Mouse (Mus musculus) hindbrain, embryonic 15.5 days (tissue): Measurements from ENCODE around the gene Lingo4. TPM values are rescaled to one million over a fixed set of nuclear protein-coding genes. Genes with fewer than 3 reads are reported as not detected.
A peak's percentile ranks its signal among the peaks of the same experiment; 100 is the strongest.

Experiments
- ATAC-seq: fragments of 200-750 bp; cut with Nextera tagmentation; 2 replicates; pipeline ENCODE4 v1.8.0; 2017; ENCODE audit warnings: low read depth, moderate number of reproducible peaks, moderate TSS enrichment; ENCODE audit not compliant: low FRiP score
- H3K27ac ChIP-seq: fragments of 300-500 bp; sonication (generic); replicated peaks from 2 replicates; pipeline ENCODE4 v1.5.1; 2015; ENCODE audit warnings: mild to moderate bottlenecking, inconsistent platforms
- H3K27me3 ChIP-seq: fragments of 300-500 bp; sonication (generic); 2 replicates; pipeline ENCODE4 v1.6.1; 2015; ENCODE audit warnings: control low read depth, inconsistent platforms
- H3K36me3 ChIP-seq: fragments of 300-500 bp; sonication (generic); 2 replicates; pipeline ENCODE4 v1.6.1; 2015; ENCODE audit warnings: control low read depth, inconsistent platforms
- H3K4me1 ChIP-seq: fragments of 300-500 bp; sonication (generic); replicated peaks from 2 replicates; pipeline ENCODE4 v1.6.1; 2015; ENCODE audit warnings: control low read depth, inconsistent platforms
- H3K4me2 ChIP-seq: fragments of 300-500 bp; sonication (generic); 2 replicates; pipeline ENCODE4 v1.6.1; 2015; ENCODE audit warnings: moderate library complexity, mild to moderate bottlenecking, inconsistent platforms
- H3K4me3 ChIP-seq: fragments of 300-500 bp; sonication (generic); 2 replicates; pipeline ENCODE4 v1.5.1; 2015; ENCODE audit warnings: mild to moderate bottlenecking, inconsistent platforms
- H3K9ac ChIP-seq: fragments of 300-500 bp; sonication (generic); 2 replicates; pipeline ENCODE4 v1.6.1; 2015; ENCODE audit warnings: inconsistent platforms
- H3K9me3 ChIP-seq: fragments of 300-500 bp; sonication (generic); 2 replicates; pipeline ENCODE4 v1.6.1; 2016; ENCODE audit warnings: control low read depth, inconsistent platforms
- WGBS: fragments of 180-500 bp; shearing (Covaris S2); methylation state at CpG from one replicate; pipeline ENCODE4 v1.1.7; 2015; 5-methylcytosine and 5-hydroxymethylcytosine counted together
- polyA plus RNA-seq: library from polyadenylated mRNA; unstranded; fragments of >200 nt; fragmentation: Nextera tagmentation; extraction: Ambion mirVana; gene quantifications from 2 replicates; pipeline ENCODE4 v1.2.1, GENCODE M21; 2015

Lingo4 gene
- polyA plus RNA-seq, 1 experiment from 2014 or later = 1.8 TPM

DNA sequence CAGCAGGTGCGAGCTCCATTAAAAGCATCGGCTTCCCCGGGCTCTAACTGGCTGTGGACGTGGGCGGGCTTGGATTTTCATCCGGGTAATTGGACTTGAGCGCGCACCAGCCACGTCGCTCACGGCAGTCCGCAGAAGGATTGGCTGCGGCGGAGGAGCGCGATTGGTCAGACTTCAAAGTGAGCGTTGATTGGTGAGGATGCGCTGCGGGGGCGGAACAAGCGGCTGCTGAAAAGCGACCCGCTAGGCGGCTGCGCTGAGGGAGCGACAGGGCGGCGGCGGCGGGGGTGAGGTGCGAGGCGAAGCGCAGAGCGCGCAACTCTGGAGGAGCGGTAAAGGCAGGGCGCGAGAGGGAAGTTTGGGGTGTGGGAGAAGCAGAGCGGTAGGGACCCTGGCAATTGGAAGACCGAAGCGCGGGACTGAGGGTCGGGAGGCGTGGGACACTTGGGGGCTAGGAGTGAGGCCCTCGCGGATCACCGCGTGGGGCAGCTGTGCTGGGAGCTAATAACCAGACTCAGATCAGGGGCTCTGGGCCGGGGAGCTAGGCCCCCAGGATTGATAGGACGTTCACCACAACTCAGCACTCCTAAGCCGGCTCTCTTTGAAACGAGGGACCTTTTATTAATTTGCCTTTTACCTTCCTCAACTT lies 14.8 kb downstream of the Lingo4 start, which contains the start of gene Tdrkh:
Gene Tdrkh (plus strand): TSS at position 243 of the 649 bp plus-strand sequence.
- peak within 1 kb of the TSS; percentile 74 for H3K9ac ChIP-seq
- WGBS = 5% methylated on average over 52 of the region's 52 CpGs
- ATAC-seq = peak; percentile 99
- H3K4me2 ChIP-seq = peak within 1 kb of the TSS; percentile 94
- no peaks in the 10 kb centered on the region for H3K9me3 ChIP-seq
- H3K4me3 ChIP-seq = peak within 1 kb of the TSS; percentile 57
- H3K27ac ChIP-seq = peak within 1 kb of the TSS; percentile 87
- H3K36me3 ChIP-seq = no peaks in the 10 kb centered on the region
- peaks cover 18% of the 10 kb centered on the region for H3K4me1 ChIP-seq
- H3K27me3 ChIP-seq = no peaks in the 10 kb centered on the region

DNA sequence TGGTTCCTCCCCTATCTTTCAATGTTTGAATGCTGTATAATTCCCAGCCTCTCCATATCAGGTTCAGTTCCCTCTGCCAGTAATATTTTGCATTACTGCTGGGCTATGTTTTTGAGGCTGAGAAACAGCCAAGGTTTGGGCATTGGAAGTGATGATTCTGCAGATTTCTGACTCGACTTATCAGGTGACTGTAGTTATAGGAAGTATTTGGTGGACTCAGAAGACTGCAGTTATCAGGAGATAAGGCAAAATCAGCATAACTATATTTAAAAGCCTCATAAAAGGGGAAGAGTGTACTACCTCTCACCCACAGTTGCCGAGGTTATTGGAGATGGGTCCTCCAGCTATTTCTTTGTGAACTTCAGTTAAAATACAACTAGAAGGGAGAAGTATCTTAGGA lies 32.7 kb downstream of the Lingo4 start:
- WGBS = 88% methylated on average over 2 of the region's 2 CpGs
- H3K36me3 ChIP-seq = peaks cover 19% of the 10 kb centered on the region

DNA sequence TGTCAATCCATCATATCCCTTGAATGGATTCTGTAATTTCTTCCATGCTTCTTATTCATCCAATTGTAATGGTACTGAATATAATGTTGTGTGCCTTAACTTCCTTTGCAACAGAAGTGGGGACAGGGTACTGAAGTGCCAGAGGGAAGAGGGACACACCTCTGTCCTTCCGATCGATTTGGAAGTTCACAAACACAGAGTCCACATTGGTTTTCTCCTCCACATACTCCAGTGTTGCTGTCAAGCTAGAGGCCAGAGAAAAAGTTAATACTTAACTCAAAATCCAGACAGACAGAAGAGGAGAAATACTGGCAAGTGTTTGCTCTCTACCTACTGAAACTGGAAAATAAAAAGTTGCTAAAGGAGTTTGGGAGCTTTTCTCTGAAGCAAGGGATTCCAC lies 36.0 kb downstream of the Lingo4 start:
- WGBS = 93% methylated on average over 2 of the region's 2 CpGs
- Histone ChIP-seq H3K9ac (no peak overlapping the region), H3K36me3 (peaks cover 6% of the 10 kb centered on the region; the same call in 1 of the 2 replicates), H3K4me3 (no peak overlapping the region), H3K4me2 (no peak overlapping the region), H3K4me1 (no peaks in the 10 kb centered on the region), H3K27ac (no peak overlapping the region), H3K27me3 (no peaks in the 10 kb centered on the region), H3K9me3 (no peaks in the 10 kb centered on the region)
- ATAC-seq = no peak

More for the DNA sequence above, 32.7 kb downstream of the Lingo4 start:
- no peak overlapping the region for H3K4me3 ChIP-seq
- H3K9me3 ChIP-seq = no peaks in the 10 kb centered on the region
- no peaks in the 10 kb centered on the region for H3K4me1 ChIP-seq
- H3K9ac ChIP-seq = no peak overlapping the region
- no peak overlapping the region for H3K4me2 ChIP-seq
- no peak overlapping the region for H3K27ac ChIP-seq
- no peaks in the 10 kb centered on the region for H3K27me3 ChIP-seq
- no peak for ATAC-seq

DNA sequence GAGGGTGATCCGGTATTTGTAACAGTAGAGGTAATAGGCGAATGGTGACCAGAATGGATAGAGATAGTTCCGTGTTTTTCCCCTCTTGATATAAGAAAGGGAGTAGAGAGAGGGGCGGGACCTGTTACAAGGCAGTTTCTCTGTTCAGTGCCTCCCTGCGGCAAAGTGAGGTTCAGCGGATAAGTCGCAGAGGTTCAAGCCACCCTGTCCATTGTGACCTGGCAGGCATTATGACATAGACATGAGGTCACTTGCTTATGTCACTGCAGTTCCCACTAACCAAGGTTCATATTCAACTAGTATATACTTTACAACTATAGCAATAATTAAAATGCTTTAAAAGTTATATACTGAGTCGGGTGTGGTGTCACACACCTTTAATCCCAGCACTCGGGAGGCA lies 38.1 kb downstream of the Lingo4 start:
- H3K27ac ChIP-seq = no peak overlapping the region
- 88% methylated on average over 9 of the region's 9 CpGs for WGBS
- H3K36me3 ChIP-seq = no peaks in the 10 kb centered on the region
- H3K27me3 ChIP-seq = no peaks in the 10 kb centered on the region
- ATAC-seq = no peak
- no peaks in the 10 kb centered on the region for H3K9me3 ChIP-seq
- H3K4me3 ChIP-seq = no peak overlapping the region
- H3K4me2 ChIP-seq = no peak overlapping the region
- H3K9ac ChIP-seq = no peak overlapping the region
- no peaks in the 10 kb centered on the region for H3K4me1 ChIP-seq

DNA sequence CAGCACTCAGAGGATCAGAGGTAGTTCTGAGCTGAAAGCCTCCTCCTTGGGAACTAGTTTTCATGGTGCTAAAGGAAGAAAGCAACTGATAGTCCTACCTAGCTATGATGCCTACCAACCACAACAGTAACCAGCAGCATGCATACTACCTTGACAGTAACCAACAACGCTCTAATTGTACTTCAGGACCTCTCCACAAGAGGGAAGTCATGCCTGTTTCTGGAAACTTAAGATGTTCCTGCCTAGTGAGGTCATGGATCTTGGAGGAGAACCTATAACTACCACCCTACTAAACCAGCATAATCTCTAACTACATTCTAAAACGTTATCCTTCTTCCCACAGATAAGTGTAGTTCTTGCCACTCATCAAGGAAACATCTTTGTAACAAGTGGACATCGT lies 42.9 kb downstream of the Lingo4 start:
- no peaks in the 10 kb centered on the region for H3K27me3 ChIP-seq
- 48% methylated on average over 3 of the region's 3 CpGs for WGBS
- peaks cover 15% of the 10 kb centered on the region for H3K4me1 ChIP-seq
- H3K36me3 ChIP-seq = peaks cover 15% of the 10 kb centered on the region
- no peak overlapping the region for H3K27ac ChIP-seq
- no peak overlapping the region for H3K4me3 ChIP-seq
- no peak overlapping the region for H3K9ac ChIP-seq
- no peak for ATAC-seq
- H3K9me3 ChIP-seq = no peaks in the 10 kb centered on the region
- no peak overlapping the region for H3K4me2 ChIP-seq

DNA sequence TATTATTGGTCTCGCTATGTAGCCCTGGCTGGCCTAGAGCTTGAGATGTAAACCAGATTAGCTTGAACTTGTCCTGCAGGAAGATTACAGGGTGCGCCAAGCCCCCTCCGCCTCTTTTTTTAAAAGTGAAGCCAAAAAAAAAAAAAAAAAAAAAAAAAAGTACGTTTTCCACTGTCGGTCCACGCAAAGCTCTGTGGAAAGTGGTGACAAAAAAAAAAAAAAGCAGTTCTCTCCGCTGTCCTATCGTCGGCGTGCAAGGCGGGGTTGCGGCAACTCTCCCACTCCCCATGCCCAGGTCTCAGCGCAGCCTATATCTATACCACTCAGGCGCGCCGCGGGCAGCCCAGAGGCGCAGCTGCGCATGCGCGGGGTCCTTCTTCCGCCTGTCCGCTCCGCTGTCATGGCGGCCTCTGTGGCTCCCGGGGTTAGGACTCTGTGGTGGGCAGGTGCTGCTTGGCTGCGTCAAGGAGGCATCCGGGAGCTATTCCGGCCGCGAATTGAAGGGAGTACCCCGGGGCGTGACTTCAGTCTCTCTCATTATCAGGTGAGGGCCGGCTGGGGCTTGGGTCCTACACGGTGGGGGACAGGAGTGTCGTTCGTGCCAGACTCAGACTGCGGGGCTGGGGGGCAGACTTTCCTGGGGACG lies 44.8 kb downstream of the Lingo4 start, which contains the start of gene Mrpl9:
Gene Mrpl9 (plus strand): TSS at position 368 of the 646 bp plus-strand sequence.
- H3K36me3 ChIP-seq = peaks cover 34% of the 10 kb centered on the region
- H3K4me2 ChIP-seq = peak within 1 kb of the TSS; percentile 83
- WGBS = under 1% methylated on average over 39 of the region's 39 CpGs
- peaks cover 15% of the 10 kb centered on the region for H3K4me1 ChIP-seq
- peak; percentile 98 for ATAC-seq
- no peaks in the 10 kb centered on the region for H3K9me3 ChIP-seq
- no peaks in the 10 kb centered on the region for H3K27me3 ChIP-seq
- peak within 1 kb of the TSS; percentile 78 for H3K4me3 ChIP-seq
- H3K27ac ChIP-seq = peak within 1 kb of the TSS; percentile 68
- H3K9ac ChIP-seq = peak within 1 kb of the TSS; percentile 82

DNA sequence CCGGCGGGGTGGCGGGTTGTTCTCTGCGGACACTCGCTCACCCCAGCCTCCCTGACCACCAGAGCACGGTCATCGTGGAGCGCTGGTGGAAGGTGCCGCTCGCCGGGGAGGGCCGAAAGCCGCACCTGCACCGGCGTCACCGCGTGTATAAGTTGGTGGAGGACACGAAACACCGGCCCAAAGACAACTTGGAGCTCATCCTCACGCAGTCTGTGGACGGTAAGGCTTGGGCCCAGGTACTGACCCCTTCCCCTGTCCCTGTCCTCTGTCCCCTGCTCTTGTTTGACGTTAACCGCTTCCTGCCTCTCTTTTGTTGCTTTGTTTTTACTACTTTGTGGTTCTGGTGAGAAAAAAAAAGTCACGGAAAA lies 45.3 kb downstream of the Lingo4 start, which contains the start of gene Oaz3:
Gene Oaz3 (minus strand): TSS at position 319 of the 368 bp plus-strand sequence.
- H3K27ac ChIP-seq = peak within 1 kb of the TSS; percentile 68
- H3K36me3 ChIP-seq = peaks cover 39% of the 10 kb centered on the region
- H3K4me1 ChIP-seq = peaks cover 15% of the 10 kb centered on the region
- no peaks in the 10 kb centered on the region for H3K27me3 ChIP-seq
- ATAC-seq = no peak; the same call in 1 of the 2 replicates
- peak within 1 kb of the TSS; percentile 82 for H3K9ac ChIP-seq
- no peaks in the 10 kb centered on the region for H3K9me3 ChIP-seq
- 1% methylated on average over 24 of the region's 24 CpGs for WGBS
- H3K4me3 ChIP-seq = peak within 1 kb of the TSS; percentile 78
- peak within 1 kb of the TSS; percentile 83 for H3K4me2 ChIP-seq

DNA sequence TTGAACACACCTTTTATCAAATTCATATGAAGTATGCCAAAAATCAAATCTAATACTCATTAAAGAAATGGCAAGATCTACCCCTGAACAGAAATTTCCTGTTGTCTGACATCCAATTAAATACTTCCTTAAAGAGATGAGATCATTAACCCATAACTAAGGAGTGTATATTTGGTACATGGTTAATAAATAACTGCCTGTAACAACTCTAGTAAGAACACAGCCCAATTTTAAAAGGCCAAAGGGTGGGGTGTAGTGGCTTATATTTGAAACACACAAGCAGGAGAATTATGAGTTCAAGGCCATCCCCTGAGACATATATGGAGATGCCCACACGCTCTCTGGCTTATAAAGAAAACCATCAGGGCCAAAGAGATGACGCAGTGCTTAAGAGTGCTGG lies 51.1 kb downstream of the Lingo4 start:
- WGBS = 100% methylated on average over 2 of the region's 2 CpGs
- no peaks in the 10 kb centered on the region for H3K27me3 ChIP-seq
- H3K27ac ChIP-seq = no peak overlapping the region
- ATAC-seq = no peak
- no peak overlapping the region for H3K4me3 ChIP-seq
- no peak overlapping the region for H3K4me2 ChIP-seq
- H3K36me3 ChIP-seq = peaks cover 42% of the 10 kb centered on the region
- no peak overlapping the region for H3K9ac ChIP-seq
- peaks cover 6% of the 10 kb centered on the region for H3K4me1 ChIP-seq
- no peaks in the 10 kb centered on the region for H3K9me3 ChIP-seq

Other genes starting within 250 kb of the Lingo4 start
- not detected in 2 replicates for gene Gm10696, start 220.3 kb upstream of the Lingo4 start, polyA plus RNA-seq
- not detected in 2 replicates for gene Gm5286, start 201.8 kb upstream of the Lingo4 start, polyA plus RNA-seq
- gene Gm4778, start 134.5 kb upstream of the Lingo4 start, polyA plus RNA-seq = not detected in 2 replicates
- gene Them4, start 88.4 kb upstream of the Lingo4 start, polyA plus RNA-seq = 56.1 and 57.7 TPM in 2 replicates
- 0.19 and 0.21 TPM in 2 replicates for gene Them5, start 56.4 kb upstream of the Lingo4 start, polyA plus RNA-seq
- 2.4 and 3.3 TPM in 2 replicates for gene C2cd4d, start 36.1 kb upstream of the Lingo4 start, polyA plus RNA-seq
- gene Rorc, start 25.7 kb upstream of the Lingo4 start, polyA plus RNA-seq = 0.49 TPM in 2 replicates
- 50.7 and 53.5 TPM in 2 replicates for gene Tdrkh, start 14.8 kb downstream of the Lingo4 start, polyA plus RNA-seq
- gene Mrpl9, start 44.8 kb downstream of the Lingo4 start, polyA plus RNA-seq = 60.6 and 61.0 TPM in 2 replicates
- 1.4 and 1.6 TPM in 2 replicates for gene Oaz3, start 45.4 kb downstream of the Lingo4 start, polyA plus RNA-seq
- gene Celf3, start 79.8 kb downstream of the Lingo4 start, polyA plus RNA-seq = 219 and 232 TPM in 2 replicates
- 20.0 and 21.0 TPM in 2 replicates for gene Riiad1, start 81.8 kb downstream of the Lingo4 start, polyA plus RNA-seq
- 95.4 and 100 TPM in 2 replicates for gene Snx27, start 184.2 kb downstream of the Lingo4 start, polyA plus RNA-seq
- gene Gm10972, start 244.6 kb downstream of the Lingo4 start, polyA plus RNA-seq = not detected in 2 replicates